Mouse (Mus musculus) C2C12 (cell line): ENCODE results near the gene Vmn1r58. TPM values are rescaled to one million over a fixed set of nuclear protein-coding genes. Genes with fewer than 3 reads are reported as not detected.
"Not testable (repeated sequence)": the region's sequence is repeated elsewhere in the genome, so short reads cannot be mapped to it uniquely, and the experiment has no call there.

Source experiments
- H3K27me3 ChIP-seq: one replicate; pipeline ENCODE4 v1.6.1; 2011; ENCODE audit not compliant: control insufficient read depth, insufficient read depth, insufficient read length
- H3K36me3 ChIP-seq: one replicate; pipeline ENCODE4 v1.6.1; 2011; ENCODE audit not compliant: control insufficient read depth, insufficient read depth
- H3K4me3 ChIP-seq: one replicate; pipeline ENCODE4 v1.5.1; 2011; ENCODE audit warnings: mild to moderate bottlenecking, control low read depth; ENCODE audit not compliant: poor library complexity, insufficient read depth, severe bottlenecking
- H3K79me2 ChIP-seq: one replicate; pipeline ENCODE4 v1.6.1; 2011; ENCODE audit not compliant: control insufficient read depth, insufficient read depth
- H3K79me3 ChIP-seq: one replicate; pipeline ENCODE4 v1.6.1; 2011; ENCODE audit warnings: low read depth, control low read depth
- H3ac ChIP-seq: one replicate; pipeline ENCODE3; 2011; ENCODE audit warnings: low read depth; ENCODE audit not compliant: control insufficient read depth, insufficient read length
- CEBPB ChIP-seq: IDR thresholded peaks from one replicate; pipeline ENCODE4 v1.6.1; 2011; ENCODE audit warnings: low read depth, mild to moderate bottlenecking, control low read depth, moderate library complexity
- CTCF ChIP-seq: IDR thresholded peaks from one replicate; pipeline ENCODE4 v1.5.1; 2011; ENCODE audit not compliant: control insufficient read depth, insufficient read depth, insufficient read length
- FOSL1 ChIP-seq: IDR thresholded peaks from one replicate; pipeline ENCODE4 v1.8.0; 2011; ENCODE audit warnings: mild to moderate bottlenecking, low read length; ENCODE audit not compliant: poor library complexity, insufficient read depth, severe bottlenecking
- MAX ChIP-seq: IDR thresholded peaks from one replicate; pipeline ENCODE4 v1.6.1; 2011; ENCODE audit warnings: mild to moderate bottlenecking, control low read depth
- MYOD1 ChIP-seq: IDR thresholded peaks from one replicate; pipeline ENCODE4 v1.6.1; 2011; ENCODE audit warnings: low read depth; ENCODE audit not compliant: control insufficient read depth, insufficient read length
- MYOG ChIP-seq: IDR thresholded peaks from one replicate; pipeline ENCODE4 v1.6.1; 2011; ENCODE audit not compliant: control insufficient read depth, insufficient read length; ENCODE audit errors: extremely low read depth
- USF1 ChIP-seq: IDR thresholded peaks from one replicate; pipeline ENCODE4 v1.6.1; 2011; ENCODE audit warnings: low read depth, mild to moderate bottlenecking, control low read depth, moderate library complexity
- long read RNA-seq, 2 experiments: library from polyadenylated mRNA; unstranded; transcript quantifications; one replicate each; pipeline ENCODE4 v2.0.0; 2019 to 2020
- polyA plus RNA-seq: library from polyadenylated mRNA; unstranded; fragments of >200 nt; fragmentation: generic; extraction: Trizol; gene quantifications from one replicate; pipeline ENCODE4 v1.2.1, GENCODE M21; 2012; ENCODE audit warnings: missing spikeins

Gene Vmn1r58
- not detected for polyA plus RNA-seq
- long read RNA-seq, experiment 1, result 0 reads
- long read RNA-seq, experiment 2, result 0 reads

GRCm38 (mm10) chr7:5413296-5413695 is at the start of gene Vmn1r58:
TSS of gene Vmn1r58 (minus strand) at chr7:5413396.
- not testable (repeated sequence) for H3K4me3 ChIP-seq, H3ac ChIP-seq, H3K36me3 ChIP-seq, H3K79me3 ChIP-seq, H3K79me2 ChIP-seq, H3K27me3 ChIP-seq

- no peak within 1 kb of the TSS for H3K4me3 ChIP-seq
- H3K36me3 ChIP-seq, result no peaks in the 10 kb centered on the region
- H3K27me3 ChIP-seq, result no peaks in the 10 kb centered on the region
- no peak within 1 kb of the TSS for H3ac ChIP-seq
- no peaks in the 10 kb centered on the region for H3K79me3 ChIP-seq
- TF ChIP-seq USF1, result no peak
- TF ChIP-seq MAX, result no peak
- TF ChIP-seq CEBPB, result no peak
- TF ChIP-seq FOSL1, result no peak
- TF ChIP-seq CTCF, result no peak
- no peak for TF ChIP-seq MYOD1
- TF ChIP-seq MYOG, result no peak
- H3K79me2 ChIP-seq, result no peaks in the 10 kb centered on the region
Measured at GRCm38 (mm10) chr7:5456674-5457073, 43.5 kb upstream of the Vmn1r58 start, which contains the start of gene Vmn1r59. TSS of gene Vmn1r59 (minus strand) at chr7:5456774.

- not testable (repeated sequence) for H3K27me3 ChIP-seq, H3K36me3 ChIP-seq, H3K4me3 ChIP-seq, H3ac ChIP-seq, H3K79me3 ChIP-seq, H3K79me2 ChIP-seq
Measured at GRCm38 (mm10) chr7:5454011-5454410, 40.8 kb upstream of the Vmn1r58 start.

- no peaks in the 10 kb centered on the region for H3K36me3 ChIP-seq
- no peaks in the 10 kb centered on the region for H3K79me2 ChIP-seq
- H3ac ChIP-seq, result no peak overlapping the region
- no peak overlapping the region for H3K4me3 ChIP-seq
- TF ChIP-seq FOSL1, result no peak
- no peak for TF ChIP-seq CEBPB
- no peak for TF ChIP-seq CTCF
- TF ChIP-seq MAX, result no peak
- no peak for TF ChIP-seq MYOD1
- TF ChIP-seq USF1, result no peak
- TF ChIP-seq MYOG, result no peak
- H3K27me3 ChIP-seq, result no peaks in the 10 kb centered on the region
- H3K79me3 ChIP-seq, result no peaks in the 10 kb centered on the region
Measured at GRCm38 (mm10) chr7:5448627-5449026, 35.4 kb upstream of the Vmn1r58 start.

GRCm38 (mm10) chr7:5406201-5406600 is 7.0 kb downstream of the Vmn1r58 start:
- Histone ChIP-seq H3K4me3 (no peak overlapping the region), H3K36me3 (no peaks in the 10 kb centered on the region), H3K79me2 (no peaks in the 10 kb centered on the region), H3K27me3 (no peaks in the 10 kb centered on the region), H3K79me3 (no peaks in the 10 kb centered on the region), H3ac (no peak overlapping the region)
- peak; percentile 81 for TF ChIP-seq FOSL1
- peak; percentile 84 for TF ChIP-seq MYOD1
- TF ChIP-seq USF1, result no peak
- peak; percentile 36 for TF ChIP-seq CEBPB
- TF ChIP-seq MYOG, result no peak
- no peak for TF ChIP-seq CTCF
- no peak for TF ChIP-seq MAX

GRCm38 (mm10) chr7:5366724-5367123 is 46.5 kb downstream of the Vmn1r58 start:
- Histone ChIP-seq H3K79me2 (no peaks in the 10 kb centered on the region), H3K79me3 (no peaks in the 10 kb centered on the region), H3K4me3 (no peak overlapping the region), H3ac (no peak overlapping the region), H3K36me3 (no peaks in the 10 kb centered on the region), H3K27me3 (no peaks in the 10 kb centered on the region)
- TF ChIP-seq MYOD1 (no peak), CTCF (no peak), MYOG (no peak), CEBPB (no peak), FOSL1 (no peak), MAX (no peak), USF1 (no peak)
